Mouse (Mus musculus) mature B cell (primary cell): ENCODE results near the gene Ppp1cc.
"Not testable (repeated sequence)": the region's sequence is repeated elsewhere in the genome, so short reads cannot be mapped to it uniquely, and the experiment has no call there.

Source experiments
- in situ Hi-C: fragments of 300-500 bp; cut with MboI; formaldehyde crosslinking; loops from 2 replicates; pipeline ENCODE4 v1.14.3; 2019

Ppp1cc gene

DNA sequence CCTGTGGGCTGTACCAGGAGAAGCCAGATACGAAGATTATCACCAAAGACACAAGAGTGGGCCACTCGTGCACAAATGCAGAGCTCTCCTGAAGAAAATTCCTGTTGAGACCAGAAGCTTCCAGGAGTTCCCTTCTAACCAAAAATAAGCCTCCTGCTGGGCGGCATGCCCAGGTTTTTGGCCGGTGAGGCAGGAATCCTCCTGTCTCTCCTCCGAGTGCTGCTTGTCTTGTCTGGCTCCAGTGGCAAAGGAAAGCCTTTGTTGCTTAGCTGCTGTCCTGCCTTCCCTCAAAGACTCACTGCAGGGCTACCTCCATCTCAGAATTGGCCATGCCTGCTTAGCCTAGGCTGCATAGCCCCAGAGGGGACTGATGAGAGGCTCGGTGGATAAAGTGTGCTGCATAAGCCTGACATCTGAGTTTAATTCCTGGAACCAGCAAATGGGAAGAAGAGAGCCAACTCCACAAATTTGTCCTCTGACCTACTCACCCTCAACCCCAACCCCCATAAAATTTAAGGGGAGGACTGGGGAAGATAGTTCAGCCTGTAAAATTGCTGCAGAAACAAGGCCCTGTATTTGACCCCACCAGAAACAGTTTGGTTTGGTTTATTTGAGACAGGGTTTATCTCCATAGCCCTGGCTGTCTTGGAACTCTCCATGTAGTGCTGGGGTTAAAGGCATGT lies 7.3 kb downstream of the Ppp1cc start:
- in situ Hi-C loops: no loop called here

- in situ Hi-C loops: no loop called here
Measured at GRCm38 (mm10) chr5:122166636-122167161, 8.6 kb downstream of the Ppp1cc start.

DNA sequence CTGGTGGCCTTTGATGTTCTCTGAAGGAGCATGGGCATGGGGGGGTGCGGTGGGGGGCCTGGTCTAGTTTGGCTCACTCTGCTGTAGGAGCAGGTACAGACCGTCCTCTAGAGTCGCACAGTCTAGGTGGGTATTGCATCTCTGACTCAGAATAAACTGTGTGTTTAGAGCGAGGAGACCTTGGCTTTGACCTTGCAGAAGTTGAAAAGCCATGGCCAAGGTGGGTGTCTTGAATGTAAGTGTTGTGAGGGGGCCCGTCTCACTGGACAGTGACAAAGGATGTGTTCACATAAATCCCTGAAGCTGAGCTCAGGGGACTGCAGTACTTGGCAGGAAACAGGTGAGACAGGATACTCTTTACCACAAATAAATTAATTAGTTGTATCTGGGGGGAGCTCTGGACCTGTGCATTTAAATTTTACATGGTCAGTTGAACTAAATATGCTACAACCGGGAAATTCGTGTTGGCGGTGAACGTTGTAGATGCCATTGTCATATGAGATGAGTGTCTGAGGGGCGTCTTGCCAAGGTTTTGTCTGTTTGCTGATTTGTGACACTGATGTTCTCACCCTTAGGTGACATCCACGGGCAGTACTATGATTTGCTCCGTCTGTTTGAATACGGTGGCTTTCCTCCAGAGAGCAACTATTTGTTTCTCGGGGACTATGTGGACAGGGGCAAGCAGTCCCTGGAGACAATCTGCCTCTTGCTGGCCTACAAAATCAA lies 10.4 kb downstream of the Ppp1cc start:
- in situ Hi-C loops: no loop called here

DNA sequence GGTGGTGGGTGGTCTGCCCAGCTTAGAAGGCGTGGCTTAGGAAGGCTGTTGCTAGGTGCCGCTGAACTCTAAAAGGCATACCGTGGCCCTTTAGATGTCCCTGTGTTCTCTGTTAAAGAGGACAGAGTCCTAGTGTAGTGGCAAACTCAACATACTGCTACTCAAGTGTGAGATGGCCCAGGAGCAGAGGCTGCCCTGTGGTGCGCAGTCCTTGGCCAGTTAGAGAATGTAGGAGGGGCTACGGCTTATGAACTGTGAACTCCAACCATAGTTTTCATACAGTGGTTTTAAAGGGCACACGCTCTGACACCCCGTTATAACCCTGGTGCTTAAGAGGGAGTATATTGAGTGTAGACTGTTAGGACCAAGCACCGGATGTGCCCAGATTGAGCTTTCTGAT lies 13.0 kb downstream of the Ppp1cc start:
- in situ Hi-C loops: no loop called here

GRCm38 (mm10) chr5:122175402-122175801 lies 17.3 kb downstream of the Ppp1cc start:
- in situ Hi-C loops: no loop called here

DNA sequence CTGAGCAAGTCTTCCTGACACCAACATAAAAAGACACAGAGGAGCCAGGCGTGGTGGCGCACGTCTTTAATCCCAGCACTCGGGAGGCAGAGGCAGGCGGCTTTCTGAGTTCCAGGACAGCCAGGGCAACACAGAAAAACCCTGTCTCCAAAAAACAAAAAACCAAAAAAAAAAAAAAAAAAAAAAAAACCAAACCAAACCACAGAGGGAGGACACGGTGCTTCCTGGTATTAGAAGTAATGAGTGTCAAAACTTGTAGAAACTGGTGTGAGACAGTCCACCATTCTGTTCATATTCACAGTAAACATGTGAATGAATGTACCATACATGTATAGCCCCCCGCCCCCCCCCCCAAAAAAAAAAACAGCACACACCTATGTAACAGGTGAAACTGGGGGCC lies 17.9 kb downstream of the Ppp1cc start:
- in situ Hi-C loops: no loop called here

DNA sequence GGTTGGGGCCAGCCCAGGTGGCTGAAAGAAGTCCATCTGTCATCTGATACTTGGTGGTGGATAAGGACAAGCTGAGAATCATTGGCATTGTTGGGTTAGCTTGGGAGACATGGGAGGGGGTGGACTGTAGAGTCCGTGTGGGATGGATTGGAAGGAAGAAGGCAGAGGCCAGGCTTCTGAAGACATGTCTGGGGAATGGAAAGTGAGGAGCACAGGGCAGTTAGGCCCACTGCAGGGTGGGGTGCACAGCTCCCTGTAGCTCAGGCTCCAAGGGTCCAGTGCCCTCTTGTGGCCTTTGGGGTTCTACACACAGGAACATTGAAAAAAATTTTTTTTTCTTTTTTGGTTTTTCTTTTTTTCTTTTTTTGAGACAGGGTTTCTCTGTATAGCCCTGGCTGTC lies 18.3 kb downstream of the Ppp1cc start:
- in situ Hi-C loops: no loop called here

DNA sequence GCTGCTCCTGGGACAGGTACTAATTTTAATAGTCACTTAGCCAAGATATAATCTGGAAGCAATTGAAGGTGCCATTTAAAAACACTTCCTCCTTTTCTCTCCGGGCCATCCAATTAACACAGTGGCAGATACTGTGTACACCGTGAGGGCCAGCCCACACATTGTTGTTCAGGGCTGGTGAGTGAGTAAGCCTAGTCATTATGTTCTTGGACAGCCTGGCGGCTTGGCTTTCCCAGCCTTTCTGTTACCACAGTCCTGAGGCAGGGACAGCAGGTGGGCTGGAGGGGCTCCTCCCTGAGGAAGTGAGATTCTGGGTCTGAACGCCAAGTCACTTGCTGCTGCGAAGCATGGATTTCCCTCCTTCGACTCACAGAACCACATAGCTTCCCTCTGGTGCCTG lies 21.6 kb downstream of the Ppp1cc start:
- in situ Hi-C loops: no loop called here

DNA sequence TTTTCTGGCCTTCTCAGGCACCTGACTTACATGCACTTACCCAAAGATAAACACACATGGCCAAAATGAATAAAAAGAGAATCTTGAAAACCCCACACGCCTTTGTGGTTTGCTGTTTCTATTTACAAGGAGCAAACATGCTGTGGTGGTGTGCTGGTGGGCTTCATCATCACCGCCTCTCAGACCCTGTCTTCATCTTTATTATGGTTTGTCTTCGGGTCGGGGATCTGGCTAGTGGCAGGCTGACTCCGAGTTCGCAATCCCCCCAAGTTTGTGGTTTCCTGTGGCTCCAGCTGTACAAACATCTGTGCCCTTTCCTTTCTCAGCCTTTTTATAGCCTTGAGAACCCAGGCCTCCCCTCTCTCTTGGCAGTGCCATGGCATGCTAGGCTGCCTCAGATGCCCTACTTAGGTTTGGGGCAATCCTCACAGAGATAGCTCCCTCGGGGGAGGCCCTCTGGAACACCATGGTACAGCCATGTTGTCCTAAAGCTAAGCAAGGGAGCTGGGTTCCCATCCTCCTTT lies 26.3 kb downstream of the Ppp1cc start:
- in situ Hi-C loops: no loop called here

GRCm38 (mm10) chr5:122184858-122185257 lies 26.8 kb downstream of the Ppp1cc start:
- in situ Hi-C loops: not testable (repeated sequence)

GRCm38 (mm10) chr5:122189115-122189514 lies 31.0 kb downstream of the Ppp1cc start:
- in situ Hi-C loops: no loop called here

GRCm38 (mm10) chr5:122190465-122190864 lies 32.4 kb downstream of the Ppp1cc start:
- in situ Hi-C loops: no loop called here

- in situ Hi-C loops: no loop called here
Measured at GRCm38 (mm10) chr5:122191269-122192063, 33.4 kb downstream of the Ppp1cc start.

GRCm38 (mm10) chr5:122192347-122192746 lies 34.3 kb downstream of the Ppp1cc start:
- in situ Hi-C loops: no loop called here

DNA sequence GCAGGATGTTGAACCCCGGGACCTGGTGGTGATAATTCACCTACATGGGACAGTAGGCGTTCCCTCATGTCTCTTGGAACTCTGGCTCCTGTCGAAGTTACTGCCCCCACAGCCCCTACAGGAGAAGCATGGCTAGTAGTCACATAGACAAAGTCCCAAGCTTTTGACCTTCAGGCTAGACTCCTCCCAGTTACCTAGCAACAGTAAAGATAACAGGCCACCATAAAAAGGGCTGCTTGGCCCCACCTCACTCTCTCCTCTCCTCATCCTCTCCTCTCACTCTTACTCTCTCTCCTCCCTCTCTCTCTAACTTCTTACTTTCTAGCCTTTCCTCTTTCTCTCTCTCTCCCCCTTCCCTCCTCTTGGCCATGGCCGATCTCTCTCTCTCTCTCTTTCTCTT lies 42.8 kb downstream of the Ppp1cc start:
- in situ Hi-C loops: no loop called here

DNA sequence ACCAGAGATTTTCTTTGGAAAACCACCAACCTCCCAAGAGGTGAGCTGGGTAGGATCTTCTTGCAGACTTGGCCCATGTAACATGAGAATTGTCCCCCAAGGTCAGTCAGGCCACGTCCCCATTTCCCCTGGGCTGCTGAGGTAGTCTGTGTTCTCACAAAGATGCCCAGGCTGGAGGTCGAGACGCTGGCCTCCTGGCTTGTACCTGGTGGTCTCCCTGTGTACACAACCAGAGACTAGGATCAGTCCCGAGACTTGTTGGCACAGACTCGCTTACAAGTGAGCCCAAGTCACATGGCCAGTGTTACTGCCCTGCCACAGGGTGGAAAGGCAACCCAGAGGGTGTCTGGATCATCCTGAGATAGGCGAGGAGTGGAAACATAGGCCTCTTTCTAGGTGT lies 43.8 kb downstream of the Ppp1cc start:
- in situ Hi-C loops: no loop called here

GRCm38 (mm10) chr5:122204180-122204579 lies 46.1 kb downstream of the Ppp1cc start:
- in situ Hi-C loops: no loop called here

DNA sequence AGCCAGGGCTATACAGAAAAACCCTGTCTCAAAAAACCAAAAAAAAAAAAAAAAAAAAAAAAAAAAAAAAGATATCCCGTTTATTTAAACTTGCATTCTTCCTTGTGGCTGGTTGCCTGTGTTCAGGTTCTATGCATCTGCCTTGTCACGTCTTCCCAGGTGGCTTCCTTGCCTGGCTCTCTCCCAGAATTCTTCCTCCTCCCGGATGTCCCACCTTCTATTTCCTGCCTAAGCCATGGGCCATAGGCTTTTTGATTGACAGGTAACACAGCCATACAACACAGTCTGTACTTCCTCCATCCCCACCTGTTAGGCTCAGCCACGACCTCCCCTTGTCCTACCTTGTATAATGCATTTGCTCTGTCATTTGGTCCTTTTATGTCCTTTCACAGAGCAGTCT lies 48.4 kb downstream of the Ppp1cc start, which contains the start of gene Hvcn1:
Gene Hvcn1 (plus strand): TSS at position 330 of the 400 bp plus-strand sequence.
- in situ Hi-C loops: no loop called here

- in situ Hi-C loops: no loop called here
Measured at GRCm38 (mm10) chr5:122208909-122209308, 50.8 kb downstream of the Ppp1cc start.

DNA sequence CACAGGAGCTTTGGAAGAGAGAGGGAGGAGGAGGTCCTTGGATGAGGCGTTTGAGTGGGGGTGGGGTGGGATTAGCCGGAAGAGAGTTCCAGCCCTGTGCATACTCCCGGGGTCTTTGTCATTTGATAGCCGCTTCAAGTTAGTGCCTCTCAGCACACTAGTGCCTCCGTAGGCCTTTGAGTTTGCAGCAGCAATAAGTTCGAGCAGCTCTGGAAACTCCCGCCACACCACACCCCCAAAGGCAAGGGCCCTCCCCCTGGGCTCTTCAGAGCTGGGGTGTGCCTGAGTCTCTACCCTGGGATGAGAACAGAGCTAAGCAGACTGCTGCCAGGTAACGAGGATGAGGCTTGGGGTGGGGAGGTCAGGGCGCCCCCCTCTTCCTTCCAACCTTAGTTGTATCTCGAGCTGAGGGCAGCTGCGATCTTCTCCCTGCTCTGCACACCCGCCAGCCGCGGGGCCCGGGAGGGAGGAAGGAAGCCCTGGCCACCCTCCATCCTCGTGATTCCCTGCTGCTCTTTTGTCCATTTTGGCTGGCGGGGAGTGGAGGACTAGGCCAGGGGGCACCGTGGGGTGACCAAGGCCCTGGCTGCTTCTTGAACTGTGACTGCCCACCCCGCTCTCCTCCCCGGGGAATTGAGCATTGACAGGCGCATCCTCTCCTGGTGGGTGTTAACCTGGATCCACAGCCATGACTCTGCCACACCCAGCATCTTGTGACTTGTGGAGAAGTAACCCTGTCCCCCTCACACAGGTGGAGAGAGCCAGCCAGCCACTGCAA lies 51.7 kb downstream of the Ppp1cc start:
- in situ Hi-C loops: no loop called here

DNA sequence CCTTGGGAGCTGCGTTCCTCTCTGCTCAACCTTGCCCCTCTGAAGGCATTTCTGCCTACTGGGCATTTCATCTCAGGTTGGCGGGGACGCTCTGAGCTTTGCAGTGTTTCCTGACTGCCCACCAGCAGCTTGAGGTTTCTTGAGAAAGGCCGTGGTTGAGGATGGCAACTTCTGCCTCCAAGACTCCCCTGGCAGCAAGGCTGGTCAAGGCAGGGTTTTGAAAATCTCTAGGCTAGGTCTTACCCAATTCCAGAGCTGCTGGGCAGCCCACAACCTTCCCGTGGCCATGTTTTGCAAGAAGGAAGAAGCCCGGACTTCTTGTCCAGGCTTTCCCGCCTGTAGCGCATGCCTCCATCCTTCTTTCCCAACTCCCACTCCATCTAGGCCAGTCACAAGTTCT lies 52.8 kb downstream of the Ppp1cc start:
- in situ Hi-C loops: no loop called here
